Mouse (Mus musculus) testis, adult 2 months (tissue): Measurements from ENCODE around the gene Rnf26.

Experiments
- CTCF ChIP-seq: fragments of 200-500 bp; IDR thresholded peaks from 2 replicates; pipeline ENCODE4 v1.5.1; 2012; ENCODE audit warnings: low read depth, mild to moderate bottlenecking, inconsistent platforms, low read length, moderate library complexity; ENCODE audit not compliant: control insufficient read depth, insufficient read depth, insufficient replicate concordance
- POLR2A ChIP-seq: fragments of 200-500 bp; IDR thresholded peaks from 2 replicates; pipeline ENCODE4 v1.6.1; 2012; ENCODE audit warnings: low read depth, mild to moderate bottlenecking, inconsistent platforms, low read length, moderate library complexity; ENCODE audit not compliant: control insufficient read depth

DNA sequence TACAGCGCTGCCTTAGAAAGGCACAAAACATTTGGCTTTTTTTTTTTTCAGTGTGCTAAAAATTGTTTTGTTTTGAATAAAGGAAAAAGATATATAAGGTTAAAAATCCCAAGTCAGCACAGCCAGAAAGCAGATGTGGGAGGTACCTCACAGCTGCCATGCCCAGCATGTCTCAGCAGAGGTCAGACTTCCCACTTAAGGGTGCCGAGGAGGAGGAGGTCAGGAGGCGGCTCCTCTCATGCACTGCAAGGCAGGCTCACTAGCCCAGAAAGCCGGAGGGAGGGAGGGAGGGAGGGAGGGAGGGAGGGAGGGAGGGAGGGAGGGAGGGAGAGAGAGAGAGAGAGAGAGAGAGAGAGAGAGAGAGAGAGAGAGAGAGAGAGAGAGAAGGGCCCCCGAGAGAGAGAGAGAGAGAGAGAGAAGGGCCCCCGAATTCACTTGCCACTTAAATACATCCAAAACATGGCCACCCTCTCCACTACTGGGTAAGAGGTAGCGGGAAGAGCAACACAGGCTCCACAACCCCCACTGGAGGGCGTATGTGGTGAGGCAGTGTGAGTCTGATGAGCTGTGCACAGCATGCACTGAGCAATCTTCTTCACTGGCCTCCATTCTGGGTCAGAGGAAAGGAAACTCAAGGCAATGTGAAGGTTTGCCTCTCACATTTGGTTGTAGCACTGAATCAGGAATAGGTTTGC lies 30.9 kb upstream of the Rnf26 start:
- TF ChIP-seq CTCF, result peak; percentile 21; the same call in 1 of the 2 replicates
- TF ChIP-seq POLR2A, result no peak
